Mouse (Mus musculus): ENCODE results near the gene Sdcbp2.

DNA sequence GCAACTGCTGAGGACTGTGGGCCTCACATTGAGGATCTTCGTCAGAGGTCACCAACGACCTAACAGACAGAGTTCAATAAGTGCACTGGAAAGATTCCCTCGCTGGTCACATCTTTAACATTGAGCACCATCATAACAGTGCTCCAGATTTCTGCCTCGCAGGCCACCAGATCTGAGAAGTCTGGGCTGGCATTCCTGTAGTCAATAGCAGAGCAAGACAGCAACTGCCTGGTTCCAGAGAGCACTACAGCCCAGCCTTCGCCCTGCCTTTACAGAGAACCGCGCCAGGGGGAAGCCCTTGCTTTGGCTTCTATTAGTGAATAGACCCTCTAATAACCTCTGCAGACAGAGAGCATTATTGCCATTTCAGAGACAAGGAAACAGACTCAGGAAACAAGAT lies 53.9 kb downstream of the Sdcbp2 start:
- TF ChIP-seq REST (IDR thresholded peaks at IDR 0.05; ENCODE audit: insufficient read depth, insufficient read length), result no peak
- TF ChIP-seq MYOD1 (IDR thresholded peaks at IDR 0.05; ENCODE audit: control insufficient read depth in 1 of 3, insufficient read length in 2 of 3, low read depth in 2 of 3), result no peak
- TF ChIP-seq MYOG (IDR thresholded peaks at IDR 0.05; ENCODE audit: control insufficient read depth in 1 of 3, insufficient read depth in 1 of 3, insufficient read length in 2 of 3, low read depth in 2 of 3), result no peak
- TF ChIP-seq POLR2A (IDR thresholded peaks at IDR 0.05; ENCODE audit: insufficient read length, low read depth), result no peak
- no peak for TF ChIP-seq E2F4 (IDR thresholded peaks at IDR 0.05; ENCODE audit: insufficient read depth)
- TF ChIP-seq MAX (IDR thresholded peaks at IDR 0.05; ENCODE audit: low read depth), result no peak
- TF ChIP-seq CEBPB (IDR thresholded peaks at IDR 0.05; ENCODE audit: insufficient read depth, poor library complexity, severe bottlenecking), result no peak
- TF ChIP-seq USF1 (IDR thresholded peaks at IDR 0.05; ENCODE audit: low read depth), result no peak
- TF ChIP-seq TCF3 (IDR thresholded peaks at IDR 0.05; ENCODE audit: insufficient read length, low read depth), result no peak
- TF ChIP-seq TCF12 (IDR thresholded peaks at IDR 0.05; ENCODE audit: insufficient read depth, poor library complexity, severe bottlenecking), result no peak
- no peak for TF ChIP-seq SRF (IDR thresholded peaks at IDR 0.05; ENCODE audit: control insufficient read depth, insufficient read length, low read depth)
- no peak for TF ChIP-seq POLR2AphosphoS2 (IDR thresholded peaks at IDR 0.05; ENCODE audit: insufficient read length, low read depth)

Data from myocyte (in vitro differentiated cells).